Mouse (Mus musculus) midbrain, embryonic 12.5 days (tissue): ENCODE data around the gene Tst. TPM values are rescaled to one million over a fixed set of nuclear protein-coding genes. Genes with fewer than 3 reads are reported as not detected.

Experiments
- ATAC-seq: fragments of 200-750 bp; cut with Nextera tagmentation; 2 replicates; pipeline ENCODE4 v1.8.0; 2017; ENCODE audit warnings: low read depth, moderate TSS enrichment, moderate library complexity; ENCODE audit not compliant: low FRiP score
- H3K27ac ChIP-seq: fragments of 300-500 bp; sonication (generic); replicated peaks from 2 replicates; pipeline ENCODE4 v1.5.1; 2016; ENCODE audit warnings: mild to moderate bottlenecking
- H3K27me3 ChIP-seq: fragments of 300-500 bp; sonication (generic); 2 replicates; pipeline ENCODE4 v1.6.1; 2016; ENCODE audit warnings: mild to moderate bottlenecking
- H3K36me3 ChIP-seq: fragments of 300-500 bp; sonication (generic); 2 replicates; pipeline ENCODE4 v1.6.1; 2016
- H3K4me1 ChIP-seq: fragments of 300-500 bp; sonication (generic); 2 replicates; pipeline ENCODE4 v1.6.1; 2016
- H3K4me2 ChIP-seq: fragments of 300-500 bp; sonication (generic); replicated peaks from 2 replicates; pipeline ENCODE4 v1.6.1; 2016; ENCODE audit warnings: mild to moderate bottlenecking, moderate library complexity
- H3K4me3 ChIP-seq: fragments of 300-500 bp; sonication (generic); 2 replicates; pipeline ENCODE4 v1.5.1; 2016; ENCODE audit warnings: mild to moderate bottlenecking
- H3K9ac ChIP-seq: fragments of 300-500 bp; sonication (generic); replicated peaks from 2 replicates; pipeline ENCODE4 v1.6.1; 2016; ENCODE audit warnings: mild to moderate bottlenecking, moderate library complexity
- H3K9me3 ChIP-seq: fragments of 300-500 bp; sonication (generic); 2 replicates; pipeline ENCODE4 v1.6.1; 2016; ENCODE audit warnings: mild to moderate bottlenecking
- WGBS: fragments of 180-500 bp; shearing (Covaris S2); methylation state at CpG from one replicate; pipeline ENCODE4 v1.1.7; 2016; 5-methylcytosine and 5-hydroxymethylcytosine counted together
- polyA plus RNA-seq: library from polyadenylated mRNA; unstranded; fragments of >200 nt; fragmentation: Nextera tagmentation; extraction: Ambion mirVana; gene quantifications from 2 replicates; pipeline ENCODE4 v1.2.1, GENCODE M21; 2016

Tst gene
- polyA plus RNA-seq, 1 experiment from 2014 or later = 5.5 TPM

DNA sequence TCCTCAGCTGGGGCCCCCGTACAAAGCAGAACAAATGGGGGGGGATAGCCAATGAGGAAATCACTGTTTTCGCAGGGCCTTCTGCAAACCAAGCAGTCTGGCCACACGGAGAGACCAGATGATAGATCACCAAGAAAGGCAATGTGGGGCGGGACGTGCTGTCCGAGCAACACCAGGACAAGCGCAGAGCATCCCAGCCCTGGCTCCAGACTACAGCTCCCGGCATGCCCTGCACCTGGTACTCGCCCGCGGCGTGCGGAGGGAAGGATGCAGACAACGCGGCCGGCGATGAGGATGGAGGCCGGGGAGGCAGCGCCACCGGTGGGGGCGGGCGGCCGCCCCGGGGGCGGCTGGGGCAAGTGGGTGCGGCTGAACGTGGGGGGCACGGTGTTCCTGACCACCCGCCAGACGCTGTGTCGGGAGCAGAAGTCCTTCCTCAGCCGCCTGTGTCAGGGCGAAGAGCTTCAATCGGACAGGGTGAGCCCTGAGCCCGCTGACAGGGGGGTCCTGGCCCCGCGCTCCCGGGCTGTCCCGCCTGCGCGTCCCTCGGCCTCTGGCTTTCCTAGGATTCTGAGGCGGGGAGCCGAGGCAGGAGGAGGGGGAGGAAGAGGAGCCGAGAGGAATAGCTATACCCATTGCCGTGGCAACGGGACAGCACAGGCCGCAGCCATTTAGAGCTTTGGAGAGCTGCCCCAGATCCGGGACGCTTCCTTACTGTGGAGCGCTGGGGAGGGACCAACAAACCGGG is 22.9 kb upstream of the Tst start, which contains the start of gene Kctd17:
Gene Kctd17, plus strand, starts transcription at position 174 of the 748 bp plus-strand sequence.
- Histone ChIP-seq H3K36me3 (peaks cover 29% of the 10 kb centered on the region), H3K27me3 (peaks cover 15% of the 10 kb centered on the region), H3K27ac (peak within 1 kb of the TSS; percentile 80), H3K4me3 (peak within 1 kb of the TSS; percentile 88), H3K9ac (peak within 1 kb of the TSS; percentile 86), H3K4me2 (peak within 1 kb of the TSS; percentile 84), H3K4me1 (peaks cover 16% of the 10 kb centered on the region), H3K9me3 (no peaks in the 10 kb centered on the region)
- 1% methylated on average over 51 of the region's 52 CpGs for WGBS
- peak; percentile 88 for ATAC-seq

GRCm38 (mm10) chr15:78425230-78425629 is 19.5 kb upstream of the Tst start:
- 68% methylated on average over 4 of the region's 4 CpGs for WGBS
- ATAC-seq = no peak
- no peaks in the 10 kb centered on the region for H3K36me3 ChIP-seq

DNA sequence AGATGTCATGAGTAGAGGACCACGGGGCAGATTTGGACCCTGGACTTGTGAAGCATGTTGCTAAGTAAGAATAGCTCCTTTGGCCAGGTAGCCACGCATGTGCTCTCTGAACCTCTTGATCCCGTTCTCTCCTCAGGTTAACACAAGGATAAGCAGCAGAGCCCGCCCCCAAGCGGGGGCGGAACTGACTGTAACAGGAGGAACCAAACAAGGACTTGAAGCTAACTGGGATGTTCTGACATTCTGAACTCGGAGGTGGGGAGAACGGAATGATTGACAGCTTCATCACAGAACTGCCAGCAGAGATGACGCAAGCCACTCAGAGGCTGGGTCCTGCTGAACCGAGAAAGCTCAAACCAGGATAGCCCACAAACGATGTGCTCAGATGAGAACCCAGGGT is 18.8 kb upstream of the Tst start:
- WGBS = 26% methylated on average over 11 of the region's 11 CpGs
- no peaks in the 10 kb centered on the region for H3K9me3 ChIP-seq
- H3K4me1 ChIP-seq = peaks cover 10% of the 10 kb centered on the region
- H3K27ac ChIP-seq = no peak overlapping the region
- H3K9ac ChIP-seq = no peak overlapping the region
- H3K4me2 ChIP-seq = no peak overlapping the region
- H3K4me3 ChIP-seq = no peak overlapping the region
- no peak for ATAC-seq
- no peaks in the 10 kb centered on the region for H3K36me3 ChIP-seq
- peaks cover 21% of the 10 kb centered on the region for H3K27me3 ChIP-seq

More at GRCm38 (mm10) chr15:78425230-78425629, 19.5 kb upstream of the Tst start:
- H3K27ac ChIP-seq = no peak overlapping the region
- no peaks in the 10 kb centered on the region for H3K9me3 ChIP-seq
- no peak overlapping the region for H3K9ac ChIP-seq
- peaks cover 21% of the 10 kb centered on the region for H3K27me3 ChIP-seq
- H3K4me2 ChIP-seq = no peak overlapping the region
- no peak overlapping the region for H3K4me3 ChIP-seq
- peaks cover 16% of the 10 kb centered on the region for H3K4me1 ChIP-seq

DNA sequence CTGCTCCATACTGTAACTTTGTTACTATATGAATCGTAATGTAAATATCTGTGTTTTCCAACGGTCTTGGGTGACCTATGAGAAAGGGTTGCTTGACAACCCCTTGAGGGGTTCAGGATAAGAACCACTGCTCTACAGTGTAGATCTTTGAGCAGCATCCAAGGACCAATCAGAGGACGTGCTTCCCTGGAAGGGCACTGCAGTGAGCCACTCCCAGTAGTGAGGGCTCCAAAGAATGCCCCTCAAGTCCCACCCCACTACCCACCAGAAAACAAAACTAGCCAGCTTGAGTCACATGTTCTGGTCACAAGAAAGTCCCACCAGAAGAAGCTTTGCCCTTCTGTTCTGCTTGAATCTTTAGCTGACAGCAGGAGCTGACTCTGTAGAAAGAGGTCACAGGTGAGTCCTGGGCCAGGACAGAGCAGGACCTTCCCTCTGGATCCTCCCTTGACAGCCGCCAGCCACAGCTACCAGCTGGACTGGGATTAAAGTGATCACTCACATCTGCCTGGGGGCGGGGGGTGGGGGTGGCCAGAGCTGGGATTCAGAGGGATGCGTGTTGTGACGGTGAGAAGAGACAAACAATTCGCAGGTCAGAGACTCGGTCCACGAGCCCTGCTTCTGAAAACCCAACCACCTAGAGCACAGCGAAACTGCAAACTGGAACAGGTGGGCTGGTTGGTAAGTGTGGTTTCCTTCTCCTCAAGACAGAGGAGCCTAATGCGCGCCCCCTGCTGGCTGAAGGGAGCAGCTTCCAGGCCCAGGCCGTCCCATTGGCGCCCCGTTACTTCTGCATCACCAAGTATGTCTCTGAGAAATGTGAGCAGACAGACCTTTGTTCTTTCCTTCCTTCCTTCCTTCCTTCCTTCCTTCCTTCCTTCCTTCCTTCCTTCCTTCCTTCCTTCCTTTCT is 16.6 kb upstream of the Tst start:
- Histone ChIP-seq H3K9me3 (no peaks in the 10 kb centered on the region), H3K4me2 (peak overlapping the region; percentile 32), H3K27ac (no peak overlapping the region), H3K27me3 (peaks cover 21% of the 10 kb centered on the region), H3K36me3 (no peaks in the 10 kb centered on the region), H3K4me1 (no peaks in the 10 kb centered on the region), H3K4me3 (no peak overlapping the region), H3K9ac (no peak overlapping the region)
- ATAC-seq = no peak
- WGBS = 15% methylated on average over 16 of the region's 16 CpGs

DNA sequence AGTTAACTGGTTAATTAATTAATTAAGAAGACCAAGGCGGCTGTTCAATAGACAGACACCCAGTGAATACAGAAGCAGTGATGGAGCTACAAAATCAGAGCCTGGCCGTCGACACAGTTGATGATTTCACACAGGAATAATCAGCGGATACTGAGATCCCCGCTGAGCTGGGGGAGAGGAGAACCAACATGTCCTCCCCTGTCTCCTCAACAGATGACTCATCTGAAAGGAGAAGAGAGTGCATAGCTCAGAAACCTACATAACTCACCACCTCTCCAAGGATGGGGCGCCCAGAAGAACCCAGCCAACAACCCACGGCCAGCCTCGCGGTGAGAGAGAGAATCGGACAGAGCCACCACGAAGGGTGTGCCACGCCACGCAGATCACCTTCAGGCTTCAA is 14.7 kb upstream of the Tst start:
- H3K4me1 ChIP-seq = no peaks in the 10 kb centered on the region
- peaks cover 10% of the 10 kb centered on the region; the same call in 1 of the 2 replicates for H3K27me3 ChIP-seq
- H3K9me3 ChIP-seq = no peaks in the 10 kb centered on the region
- H3K4me3 ChIP-seq = no peak overlapping the region
- no peak overlapping the region for H3K9ac ChIP-seq
- 82% methylated on average over 13 of the region's 13 CpGs for WGBS
- no peaks in the 10 kb centered on the region for H3K36me3 ChIP-seq
- ATAC-seq = no peak
- no peak overlapping the region for H3K27ac ChIP-seq
- H3K4me2 ChIP-seq = no peak overlapping the region

DNA sequence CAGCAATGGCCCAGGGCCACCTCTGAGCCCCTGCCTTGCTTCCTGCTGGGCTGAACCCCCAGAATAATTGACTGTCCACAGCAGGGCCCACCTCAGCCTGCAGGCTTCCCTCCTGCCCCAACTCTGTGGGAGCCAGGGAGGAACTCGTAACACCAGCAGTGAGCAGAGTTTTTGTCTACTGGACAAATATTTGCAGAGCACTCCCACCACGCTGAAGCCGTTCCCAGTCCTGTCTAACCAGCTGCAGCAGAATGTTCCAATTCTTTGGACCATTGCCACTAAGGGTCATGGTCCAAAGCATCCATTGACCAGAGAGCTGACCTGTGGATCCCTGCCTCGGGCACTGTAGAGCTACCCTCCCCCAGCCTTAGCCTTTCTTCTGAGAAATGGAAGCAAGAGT is 11.2 kb upstream of the Tst start:
- Histone ChIP-seq H3K4me1 (no peaks in the 10 kb centered on the region), H3K27ac (no peak overlapping the region), H3K27me3 (no peaks in the 10 kb centered on the region; the same call in 1 of the 2 replicates), H3K4me3 (no peak overlapping the region), H3K9me3 (no peaks in the 10 kb centered on the region), H3K4me2 (no peak overlapping the region), H3K9ac (no peak overlapping the region), H3K36me3 (no peaks in the 10 kb centered on the region)
- 10% methylated on average over 4 of the region's 4 CpGs for WGBS
- no peak for ATAC-seq

DNA sequence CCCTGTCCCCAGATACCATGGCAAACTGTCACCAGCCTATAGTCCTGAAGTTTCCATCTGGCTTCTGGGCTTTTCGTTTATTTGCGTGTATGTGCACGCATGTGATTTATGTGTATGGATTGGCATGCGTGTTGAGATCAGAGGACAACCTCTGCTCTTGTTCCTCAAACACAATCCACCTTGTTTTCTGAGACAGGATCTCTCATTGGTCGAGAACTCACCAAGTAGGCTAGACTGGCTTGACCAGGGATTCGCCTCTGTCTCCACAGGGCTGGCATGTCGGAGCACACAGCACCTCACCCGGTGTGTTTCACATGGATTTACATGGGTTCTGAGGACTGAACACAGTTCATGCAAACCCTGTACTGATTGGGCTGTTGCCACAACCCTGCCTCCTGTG is 8.4 kb upstream of the Tst start:
- Histone ChIP-seq H3K27me3 (peaks cover 26% of the 10 kb centered on the region), H3K4me2 (no peak overlapping the region), H3K4me1 (peaks cover 10% of the 10 kb centered on the region), H3K36me3 (no peaks in the 10 kb centered on the region), H3K27ac (no peak overlapping the region), H3K4me3 (no peak overlapping the region), H3K9ac (no peak overlapping the region), H3K9me3 (no peaks in the 10 kb centered on the region)
- no peak for ATAC-seq
- WGBS = 92% methylated on average over 8 of the region's 8 CpGs

GRCm38 (mm10) chr15:78413719-78414117 is 8.0 kb upstream of the Tst start:
- no peak for ATAC-seq
- Histone ChIP-seq H3K4me2 (no peak overlapping the region), H3K4me3 (no peak overlapping the region), H3K9ac (no peak overlapping the region), H3K27ac (no peak overlapping the region), H3K27me3 (peaks cover 31% of the 10 kb centered on the region), H3K9me3 (no peaks in the 10 kb centered on the region), H3K36me3 (no peaks in the 10 kb centered on the region), H3K4me1 (peaks cover 10% of the 10 kb centered on the region)
- whole genome bisulfite sequencing = 50% methylated on average over 1 of the region's 1 CpGs

DNA sequence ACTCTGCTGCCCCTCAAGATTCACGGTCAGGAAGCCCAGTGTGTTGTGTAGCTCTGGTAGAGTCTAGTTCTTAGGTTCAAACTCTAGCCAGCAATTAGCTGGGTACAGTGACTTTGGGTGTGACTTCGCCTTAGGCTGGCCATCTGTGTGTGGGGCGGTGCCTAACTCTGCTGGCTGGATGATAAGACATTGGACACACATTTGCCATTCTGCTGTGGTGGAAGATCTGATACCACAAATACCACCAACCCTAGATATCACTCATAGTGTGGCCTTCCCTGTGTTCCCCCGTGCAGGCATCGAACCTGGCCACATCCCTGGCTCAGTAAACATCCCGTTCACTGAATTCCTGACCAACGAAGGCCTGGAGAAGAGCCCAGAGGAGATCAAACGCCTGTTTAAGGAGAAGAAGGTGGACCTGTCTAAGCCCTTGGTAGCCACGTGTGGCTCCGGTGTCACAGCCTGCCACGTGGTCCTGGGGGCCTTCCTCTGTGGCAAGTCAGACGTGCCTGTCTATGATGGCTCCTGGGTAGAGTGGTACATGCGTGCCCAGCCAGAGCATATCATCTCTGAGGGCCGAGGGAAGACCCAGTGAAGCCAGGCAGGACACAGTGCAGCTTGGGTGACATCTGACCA is 7.5 kb upstream of the Tst start:
- 91% methylated on average over 14 of the region's 14 CpGs for WGBS
- Histone ChIP-seq H3K4me2 (no peak overlapping the region), H3K4me3 (no peak overlapping the region), H3K27ac (no peak overlapping the region), H3K4me1 (peaks cover 10% of the 10 kb centered on the region), H3K9ac (no peak overlapping the region), H3K9me3 (no peaks in the 10 kb centered on the region), H3K36me3 (no peaks in the 10 kb centered on the region), H3K27me3 (peaks cover 36% of the 10 kb centered on the region)
- no peak for ATAC-seq

DNA sequence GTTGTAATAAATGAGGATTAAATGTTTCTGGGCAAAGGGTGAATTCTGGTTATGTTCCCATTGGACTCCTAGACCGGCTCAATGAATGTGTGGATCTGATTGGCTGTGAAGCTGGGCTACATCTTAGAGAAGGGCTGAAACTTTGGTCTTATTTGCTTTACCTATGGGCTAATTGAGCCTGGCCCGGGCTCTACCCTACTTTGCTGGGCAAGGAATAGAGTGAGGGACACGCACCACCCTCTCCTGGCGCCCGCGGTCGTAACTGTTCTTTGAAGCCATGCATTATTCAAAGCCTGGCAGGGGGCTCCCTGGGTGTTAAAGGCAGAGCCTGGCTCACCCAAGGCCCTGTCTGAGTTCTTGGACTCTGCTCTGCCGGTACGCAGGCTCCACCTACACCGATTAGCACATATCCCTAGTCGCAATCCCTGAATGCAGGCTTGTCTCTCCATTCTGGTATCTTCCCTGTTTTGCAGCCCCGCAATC is 3.9 kb upstream of the Tst start:
- WGBS = 9% methylated on average over 12 of the region's 12 CpGs
- no peak overlapping the region for H3K27ac ChIP-seq
- H3K27me3 ChIP-seq = peaks cover 50% of the 10 kb centered on the region

GRCm38 (mm10) chr15:78406293-78406934 is 707 bp upstream of the Tst start, which contains the start of gene Mpst:
Gene Mpst, plus strand, starts transcription at chr15:78406416.
- Histone ChIP-seq H3K4me2 (peak within 1 kb of the TSS; percentile 79), H3K27ac (peak within 1 kb of the TSS; percentile 86), H3K9me3 (no peaks in the 10 kb centered on the region), H3K9ac (peak within 1 kb of the TSS; percentile 72), H3K4me1 (peaks cover 39% of the 10 kb centered on the region), H3K36me3 (no peaks in the 10 kb centered on the region), H3K27me3 (peaks cover 48% of the 10 kb centered on the region), H3K4me3 (peak within 1 kb of the TSS; percentile 58)
- peak; percentile 90 for ATAC-seq
- WGBS = under 1% methylated on average over 40 of the region's 40 CpGs

More for the DNA sequence above, 3.9 kb upstream of the Tst start:
- peak overlapping the region; percentile 49 for H3K4me2 ChIP-seq
- H3K9me3 ChIP-seq = no peaks in the 10 kb centered on the region
- H3K36me3 ChIP-seq = no peaks in the 10 kb centered on the region
- peak overlapping the region; percentile 27 for H3K4me3 ChIP-seq
- ATAC-seq = no peak
- H3K9ac ChIP-seq = peak overlapping the region; percentile 39; the same call in 1 of the 2 replicates
- H3K4me1 ChIP-seq = peaks cover 33% of the 10 kb centered on the region
